Mouse (Mus musculus) ES-E14 (cell line): Measurements from ENCODE around the gene Ctnna3.

ENCODE experiments used
- CHD2 ChIP-seq: IDR thresholded peaks from 2 replicates; pipeline ENCODE4 v1.6.1; 2014; ENCODE audit warnings: mild to moderate bottlenecking, low read depth, low read length, inconsistent platforms
- HCFC1 ChIP-seq: IDR thresholded peaks from 2 replicates; pipeline ENCODE4 v1.6.1; 2012; ENCODE audit warnings: low read length, inconsistent platforms, borderline replicate concordance; ENCODE audit not compliant: insufficient read depth

GRCm38 (mm10) chr10:63422736-63422992, 7.2 kb upstream of the Ctnna3 start:
- TF ChIP-seq CHD2 (no peak), HCFC1 (no peak)
